Mouse (Mus musculus) cerebellum, postnatal 4 days (tissue): Measurements from ENCODE around the gene Bet1l.
"Not testable (repeated sequence)": the region's sequence is repeated elsewhere in the genome, so short reads cannot be mapped to it uniquely, and the experiment has no call there.

ENCODE experiments used
- DNase-seq, 2 experiments: peaks; one replicate each; pipeline ENCODE4 v3.0.0; 2022; ENCODE audit warnings: low spot score in 2 of 2, mixed read lengths in 1 of 2

Bet1l gene

GRCm38 (mm10) chr7:140857550-140858505 is at the start of gene Bet1l:
Gene Bet1l, minus strand, starts transcription at chr7:140857577.
- peak in 1 of 2 experiments; percentile 16 for DNase-seq

- DNase-seq, result no peak
Measured at GRCm38 (mm10) chr7:140907131-140907530, 49.8 kb upstream of the Bet1l start.

- no peak for DNase-seq
Measured at GRCm38 (mm10) chr7:140905642-140906081, 48.3 kb upstream of the Bet1l start.

DNA sequence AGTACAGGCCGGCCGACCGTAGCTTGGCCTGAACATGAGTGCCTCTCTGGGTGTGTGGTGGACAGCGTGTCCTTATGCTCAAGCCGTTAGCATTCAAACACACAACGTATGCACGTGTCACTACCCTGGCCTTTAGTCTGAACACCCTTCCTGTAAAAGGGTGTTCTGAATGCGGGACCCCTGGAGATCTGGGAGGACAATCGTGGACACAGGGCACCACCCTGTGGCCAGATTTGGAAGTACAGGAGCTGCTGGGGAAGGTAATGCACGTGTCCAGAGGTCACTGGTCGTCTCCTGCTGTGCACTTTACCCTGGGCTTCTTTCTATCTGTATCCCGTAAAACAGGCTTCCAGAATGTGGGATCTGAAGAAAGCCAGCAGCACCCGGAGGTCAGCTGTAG is 45.8 kb upstream of the Bet1l start:
- peak; percentile 75 to 87 for DNase-seq

DNA sequence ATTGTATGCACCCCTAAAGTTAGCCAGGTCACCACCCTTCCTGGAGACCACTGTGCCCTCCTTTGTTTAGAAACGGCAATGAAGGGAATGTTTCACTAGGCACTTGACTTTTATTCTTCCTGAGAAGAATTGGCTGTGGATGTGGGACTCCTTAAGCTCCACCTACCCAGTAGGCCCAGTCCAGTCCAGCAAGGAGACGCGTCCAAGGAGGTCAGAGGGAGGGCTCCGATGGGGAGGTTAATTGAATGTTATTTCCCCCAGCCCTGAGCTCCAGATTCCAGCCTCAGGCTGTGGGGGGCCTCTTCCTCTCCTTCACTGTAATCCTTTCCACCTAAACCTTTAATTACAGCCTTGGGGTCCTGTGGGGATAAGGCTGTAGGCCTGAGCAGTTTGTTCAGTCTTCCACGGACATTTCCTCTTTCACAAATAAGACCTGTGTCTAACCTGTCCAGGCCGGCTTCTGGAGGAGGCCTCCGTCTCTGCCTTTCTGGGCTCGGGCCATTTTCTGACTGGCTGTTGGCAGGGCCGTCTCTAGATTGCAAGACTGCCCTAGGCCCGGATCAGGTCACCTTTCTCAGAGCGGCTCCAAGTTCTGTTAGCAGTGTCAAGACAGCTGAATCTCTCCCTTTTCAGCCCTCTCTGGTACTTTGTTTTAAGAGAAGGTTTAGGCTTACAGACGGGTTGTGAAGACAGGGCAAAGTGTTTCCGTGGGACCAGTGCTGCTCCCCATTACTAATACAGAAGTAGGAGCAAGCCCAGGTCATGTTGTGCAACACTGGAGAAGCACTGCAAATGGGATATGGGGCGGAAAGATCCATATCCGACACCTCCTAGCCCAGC is 44.9 kb upstream of the Bet1l start:
- DNase-seq, result no peak

- DNase-seq, result no peak
Measured at GRCm38 (mm10) chr7:140900220-140900619, 42.8 kb upstream of the Bet1l start, which contains the start of gene Cox8b. Gene Cox8b, minus strand, starts transcription at chr7:140900446.

GRCm38 (mm10) chr7:140899121-140899520 is 41.7 kb upstream of the Bet1l start:
- DNase-seq, result no peak

DNA sequence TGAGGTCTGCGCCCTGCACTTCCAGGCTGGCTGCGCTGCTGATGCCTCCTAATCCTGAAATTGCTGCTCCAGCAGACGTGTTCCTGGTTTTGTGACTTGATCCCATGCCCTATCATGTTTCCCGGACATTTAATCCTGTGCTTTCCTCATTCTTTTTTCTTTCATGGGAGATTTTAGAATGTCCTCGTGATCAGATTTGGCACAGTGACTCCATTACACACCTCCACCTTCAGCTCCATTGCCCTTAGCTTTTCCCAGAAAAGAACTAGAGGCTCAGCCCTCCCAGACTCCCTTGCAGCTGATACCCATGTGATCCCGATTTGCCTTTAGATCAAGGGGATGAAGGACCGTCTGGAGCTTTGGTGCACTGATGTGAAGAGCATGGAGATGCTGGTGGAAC is 40.5 kb upstream of the Bet1l start:
- DNase-seq, result no peak

DNA sequence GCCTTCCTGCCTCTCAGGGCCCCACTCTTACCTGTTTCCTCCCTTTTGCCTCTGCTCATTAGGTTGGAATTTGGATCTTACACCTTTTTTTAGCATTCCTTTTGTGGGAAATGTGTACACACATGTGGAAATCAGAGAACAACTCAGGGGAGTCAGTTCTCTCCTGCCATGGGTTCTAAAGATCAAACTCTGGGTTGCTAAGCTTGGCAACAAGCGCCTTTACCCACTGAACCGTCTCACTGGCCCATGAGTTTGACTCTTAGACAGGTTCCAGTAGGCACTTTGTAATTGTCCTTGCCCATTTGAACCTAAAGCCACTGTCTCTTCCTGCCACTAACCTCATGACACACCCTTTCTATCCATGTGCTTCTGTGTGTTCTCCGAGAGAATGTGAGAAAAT is 37.2 kb upstream of the Bet1l start:
- no peak for DNase-seq

- DNase-seq, result no peak
Measured at GRCm38 (mm10) chr7:140894031-140894430, 36.7 kb upstream of the Bet1l start.

DNA sequence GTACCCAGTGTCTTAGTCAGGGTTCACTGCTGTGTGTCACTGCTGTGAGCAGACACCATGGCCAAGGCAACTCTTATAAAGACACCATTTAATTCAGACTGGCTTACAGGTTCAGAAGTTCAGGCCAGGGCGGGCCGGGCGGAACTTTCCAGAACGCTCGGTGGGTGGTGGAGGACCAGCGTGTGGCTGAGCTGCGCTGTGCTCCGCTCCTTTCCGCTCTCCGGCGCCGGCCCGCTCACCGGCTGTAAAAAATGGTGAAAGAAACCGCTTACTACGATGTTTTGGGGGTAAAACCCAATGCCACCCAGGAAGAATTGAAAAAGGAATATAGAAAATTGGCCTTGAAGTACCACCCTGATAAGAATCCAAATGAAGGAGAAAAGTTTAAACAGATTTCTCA is 33.3 kb upstream of the Bet1l start:
- DNase-seq, result not testable (repeated sequence)

GRCm38 (mm10) chr7:140882469-140882803 is 25.1 kb upstream of the Bet1l start:
- no peak for DNase-seq

DNA sequence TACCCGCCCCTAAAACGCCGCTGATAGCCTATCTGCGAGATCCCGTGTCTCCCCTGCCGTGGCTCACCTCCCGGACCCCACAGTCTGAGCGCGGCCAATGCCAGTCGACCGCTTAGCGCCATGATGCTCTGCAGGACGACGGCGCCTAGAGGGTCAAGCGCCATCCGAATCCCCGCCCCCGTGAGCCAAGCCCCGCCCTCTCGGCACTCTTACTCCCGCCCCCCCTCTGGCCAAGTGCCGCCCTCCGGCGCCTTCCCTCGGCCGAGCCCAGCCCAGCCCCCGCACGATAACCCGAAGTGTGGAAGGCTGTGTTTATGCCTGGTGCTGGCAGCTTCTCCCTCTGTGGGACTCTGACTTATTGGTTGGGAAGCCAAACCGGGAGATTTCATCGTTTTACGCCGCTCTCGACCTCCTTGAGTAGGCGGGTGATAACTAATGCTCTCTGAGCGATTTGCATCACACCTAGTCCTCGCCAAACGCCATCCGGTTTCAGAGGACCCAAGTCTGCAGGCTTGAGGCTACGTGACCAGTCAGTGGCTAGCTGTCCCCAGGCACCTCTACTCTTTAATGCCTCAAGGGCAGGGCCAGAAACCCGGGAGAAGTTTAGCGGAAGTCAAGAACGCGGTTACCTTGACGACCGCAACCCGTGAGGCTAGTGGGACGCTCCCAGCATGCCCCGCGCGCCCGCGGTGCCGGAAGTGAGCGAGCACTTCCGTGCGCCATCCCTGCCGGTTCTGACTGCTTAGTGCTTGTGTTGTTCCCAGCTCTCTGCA is 24.5 kb upstream of the Bet1l start, which contains the start of the genes Psmd13 and Sirt3:
TSS of gene Psmd13 (plus strand) at position 273 of the 773 bp plus-strand sequence.
TSS of gene Sirt3 (minus strand) at position 614 of the 773 bp plus-strand sequence.
- DNase-seq, result peak; percentile 81 to 91

GRCm38 (mm10) chr7:140880865-140881515 is 23.6 kb upstream of the Bet1l start:
- DNase-seq, result no peak

- DNase-seq, result no peak
Measured at GRCm38 (mm10) chr7:140880419-140880818, 23.0 kb upstream of the Bet1l start.

GRCm38 (mm10) chr7:140879355-140879754 is 22.0 kb upstream of the Bet1l start:
- no peak for DNase-seq

GRCm38 (mm10) chr7:140877364-140877763 is 20.0 kb upstream of the Bet1l start:
- no peak for DNase-seq

GRCm38 (mm10) chr7:140874224-140874623 is 16.8 kb upstream of the Bet1l start:
- no peak for DNase-seq

DNA sequence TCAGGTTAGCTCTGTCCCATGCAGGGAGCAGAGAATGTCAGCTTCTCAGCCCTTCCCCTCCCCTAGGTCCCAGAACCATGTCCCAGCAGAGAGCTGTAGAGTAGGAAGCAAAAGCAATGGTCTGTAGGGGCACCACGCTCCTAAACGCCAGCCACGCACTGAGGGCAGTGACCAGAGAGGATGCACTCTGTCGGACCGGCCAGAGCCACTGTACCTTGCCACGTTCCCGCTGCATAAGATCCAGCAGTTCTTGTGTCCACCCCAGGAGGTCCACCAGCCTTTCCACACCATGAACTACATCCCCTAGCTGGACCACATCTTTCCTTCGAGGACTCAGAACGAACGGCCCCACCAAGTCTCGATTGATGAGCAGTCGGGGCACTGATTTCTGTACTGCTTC is 7.4 kb upstream of the Bet1l start:
- no peak for DNase-seq

DNA sequence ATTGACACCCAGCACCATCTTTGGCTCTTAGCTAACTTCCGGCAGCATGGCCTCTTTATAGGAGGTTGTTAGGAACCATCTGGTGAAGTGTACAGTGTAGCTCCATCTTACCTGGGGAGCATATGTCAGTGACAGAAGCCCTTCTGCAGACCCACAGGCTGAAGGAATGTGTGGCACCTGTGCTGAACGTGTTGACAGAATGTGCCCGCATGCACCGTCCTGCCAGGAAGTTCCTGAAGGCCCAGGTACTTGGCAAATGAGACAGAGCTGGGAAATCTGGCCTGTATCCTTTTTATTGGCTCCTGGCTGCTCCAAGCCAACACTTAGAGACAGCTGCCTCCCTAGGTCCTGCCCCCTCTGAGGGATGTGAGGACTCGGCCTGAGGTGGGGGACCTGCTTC is 3.4 kb upstream of the Bet1l start:
- DNase-seq, result no peak

GRCm38 (mm10) chr7:140859997-140860396 is 2.6 kb upstream of the Bet1l start:
- no peak for DNase-seq
